8 mouse cellular contexts compared by ENCODE assay signal in the genomic region with DNA sequence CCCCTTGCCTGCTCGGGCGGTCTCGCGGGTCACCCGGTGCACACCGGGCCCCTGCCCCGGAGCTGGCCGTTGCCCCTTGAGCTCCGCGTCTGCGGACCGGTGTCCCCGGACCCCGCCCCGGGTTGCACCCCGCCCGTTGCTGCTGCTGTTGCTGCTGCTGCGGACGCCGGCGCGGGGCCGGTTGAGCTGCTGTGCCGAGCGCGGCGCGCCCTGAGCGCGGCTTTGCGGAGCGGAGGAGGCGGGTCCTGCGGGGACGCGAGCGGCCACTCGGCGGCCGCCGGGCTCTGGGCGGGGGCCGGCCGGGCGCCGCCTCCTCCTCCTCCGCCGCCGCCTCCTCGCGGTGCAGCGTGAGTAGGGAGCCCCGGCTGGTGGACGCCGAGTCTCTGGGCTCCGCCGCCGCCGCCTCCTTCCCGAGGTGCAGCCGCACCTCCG. TPM values are rescaled to one million over a fixed set of nuclear protein-coding genes. Genes with fewer than 3 reads are reported as not detected.
DNase-seq lines count a peak whose midpoint lies in the region; ATAC-seq lines count a peak whose summit lies in the region.

No protein-coding gene starts in this region.

- no peaks in the 10 kb centered on the region; the same call in 1 of the 2 replicates for H3K4me1 ChIP-seq in forebrain, embryonic 14.5 days (ENCODE audit: control insufficient read depth, insufficient read depth, low read length)
- peaks cover 13% of the 10 kb centered on the region; the same call in 1 of the 2 replicates for H3K4me1 ChIP-seq in neural tube, embryonic 15.5 days

- H3K4me2 ChIP-seq in forebrain, embryonic 14.5 days (ENCODE audit: low read length) = peak overlapping the region; percentile 97
- peak overlapping the region; percentile 73 for H3K4me2 ChIP-seq in neural tube, embryonic 15.5 days

- no peaks in the 10 kb centered on the region for H3K36me3 ChIP-seq in forebrain, embryonic 14.5 days (ENCODE audit: control insufficient read depth, insufficient read depth, low read length)
- no peaks in the 10 kb centered on the region for H3K36me3 ChIP-seq in neural tube, embryonic 15.5 days

- H3K9me3 ChIP-seq in forebrain, embryonic 14.5 days (replicated peaks; ENCODE audit: control insufficient read depth, low read length) = no peaks in the 10 kb centered on the region
- no peaks in the 10 kb centered on the region for H3K9me3 ChIP-seq in neural tube, embryonic 15.5 days (replicated peaks)

- peak overlapping the region; percentile 93 for H3K4me3 ChIP-seq in forebrain, embryonic 14.5 days (ENCODE audit: low read depth, low read length)
- H3K4me3 ChIP-seq in neural tube, embryonic 15.5 days (replicated peaks) = peak overlapping the region; percentile 96

- peak; percentile 93 for DNase-seq in Muller cell, postnatal 12 days (ENCODE audit: inconsistent ontology term)
- peak; percentile 92 for DNase-seq in cerebellum, adult 11-12 months
- peak; percentile 81 for DNase-seq in forebrain, embryonic 14.5 days (ENCODE audit: low spot score)
- peak; percentile 89 to 93 for DNase-seq in heart, postnatal 14 days
- DNase-seq in layer of hippocampus, adult 18-20 months (ENCODE audit: low spot score in 2 of 2) = peak; percentile 70 to 77
- peak; percentile 88 to 90 for DNase-seq in lung, adult 18-20 months
- peak; percentile 88 for DNase-seq in testis, postnatal 10 days (ENCODE audit: low spot score)

- H3K27ac ChIP-seq in forebrain, embryonic 14.5 days (ENCODE audit: low read depth, low read length) = peak overlapping the region; percentile 99
- peak overlapping the region; percentile 100 for H3K27ac ChIP-seq in neural tube, embryonic 15.5 days (replicated peaks)

- peak; percentile 79 for ATAC-seq in forebrain, embryonic 14.5 days
- ATAC-seq in neural tube, embryonic 15.5 days (ENCODE audit: low FRiP score) = peak; percentile 85

- intact Hi-C loops in heart, postnatal 14 days (cut with DNase I) = loop anchor here (5.0 kb wide), 5 partner anchors 62 to 423 kb away; no protein-coding TSS in a partner anchor

- H3K9ac ChIP-seq in forebrain, embryonic 14.5 days (ENCODE audit: low read length) = peak overlapping the region; percentile 93
- peak overlapping the region; percentile 97 for H3K9ac ChIP-seq in neural tube, embryonic 15.5 days (replicated peaks)

- 0% methylated on average over 36 of the region's 62 CpGs for WGBS in forebrain, embryonic 14.5 days
- under 1% methylated on average over 45 of the region's 62 CpGs for whole genome bisulfite sequencing in neural tube, embryonic 15.5 days

- no peaks in the 10 kb centered on the region for H3K27me3 ChIP-seq in forebrain, embryonic 14.5 days (replicated peaks; ENCODE audit: control insufficient read depth, insufficient read depth, low read length)
- no peaks in the 10 kb centered on the region for H3K27me3 ChIP-seq in neural tube, embryonic 15.5 days (replicated peaks)

RNA-seq across cellular contexts. Expression of gene Atp2b1, which starts 0.6 kb away (rescaled TPM):
- 103 and 136 TPM in 2 replicates for polyA plus RNA-seq in forebrain, embryonic 14.5 days (2014; fragmentation: Nextera tagmentation; extraction: Ambion mirVana)
- 10 to 100 TPM; 71.4 to 77.9 TPM for total RNA-seq in heart, postnatal 14 days (2021)
- total RNA-seq in layer of hippocampus, adult 18-20 months (2021) = 1,000 to 10,000 TPM in 1 of 2 experiments, 100 to 1,000 TPM in 1; 905 to 1,057 TPM
- 372 and 398 TPM in 2 replicates for polyA plus RNA-seq in neural tube, embryonic 15.5 days (2015; fragmentation: Nextera tagmentation; extraction: Ambion mirVana)

Comparison
In these comparisons a context has a peak if more than half of its experiments do, and no peak if none do; other contexts are left out.
1. Peak in every context shown above with its lines: DNase-seq, ATAC-seq, H3K4me3 ChIP-seq and H3K27ac ChIP-seq.
2. RNA of gene Atp2b1, which starts 0.6 kb away (total RNA-seq): 905 to 1,057 TPM in layer of hippocampus, adult 18-20 months; 71.4 to 77.9 TPM in heart, postnatal 14 days; every median in the first group is over 10 times any median in the second.